Mouse (Mus musculus) spleen, adult 10 weeks (tissue): Measurements from ENCODE around the gene Unc5b. TPM values are rescaled to one million over a fixed set of nuclear protein-coding genes. Genes with fewer than 3 reads are reported as not detected.

Experiments used
- polyA plus RNA-seq: library from polyadenylated mRNA; stranded (reverse); fragments of 350-450 nt; fragmentation: Illumina TruSeq; extraction: RNeasy Lipid Tissue Mini Kit (QIAGEN cat#74804); gene quantifications from one replicate; pipeline ENCODE4 v1.2.3, GENCODE M21; 2015; ENCODE audit warnings: low replicate concordance; ENCODE audit not compliant: insufficient read depth

The Unc5b gene
- polyA plus RNA-seq, result 1.9 TPM

DNA sequence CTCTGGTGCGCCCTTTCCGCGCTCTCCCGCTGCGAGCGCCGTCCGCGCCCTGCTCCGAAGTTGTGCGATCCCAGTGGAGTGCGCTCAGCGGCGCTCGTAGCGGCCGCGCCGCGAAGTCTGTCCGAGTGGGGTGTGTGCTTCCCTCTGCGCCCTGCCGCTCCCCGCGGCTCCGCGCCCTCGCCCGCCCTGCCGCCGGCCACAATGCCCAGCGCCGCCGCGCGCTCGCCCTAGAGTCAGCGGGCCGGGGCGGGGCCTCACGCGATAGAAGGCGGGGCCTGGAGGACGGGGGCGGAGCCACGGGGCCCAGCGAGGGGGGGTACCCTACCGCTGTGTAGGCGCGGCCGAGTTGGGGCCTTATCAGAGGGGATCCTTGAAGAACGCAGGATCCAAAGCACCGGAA lies at the start of gene Unc5b:
TSS of gene Unc5b (minus strand) at position 203 of the 400 bp plus-strand sequence.

DNA sequence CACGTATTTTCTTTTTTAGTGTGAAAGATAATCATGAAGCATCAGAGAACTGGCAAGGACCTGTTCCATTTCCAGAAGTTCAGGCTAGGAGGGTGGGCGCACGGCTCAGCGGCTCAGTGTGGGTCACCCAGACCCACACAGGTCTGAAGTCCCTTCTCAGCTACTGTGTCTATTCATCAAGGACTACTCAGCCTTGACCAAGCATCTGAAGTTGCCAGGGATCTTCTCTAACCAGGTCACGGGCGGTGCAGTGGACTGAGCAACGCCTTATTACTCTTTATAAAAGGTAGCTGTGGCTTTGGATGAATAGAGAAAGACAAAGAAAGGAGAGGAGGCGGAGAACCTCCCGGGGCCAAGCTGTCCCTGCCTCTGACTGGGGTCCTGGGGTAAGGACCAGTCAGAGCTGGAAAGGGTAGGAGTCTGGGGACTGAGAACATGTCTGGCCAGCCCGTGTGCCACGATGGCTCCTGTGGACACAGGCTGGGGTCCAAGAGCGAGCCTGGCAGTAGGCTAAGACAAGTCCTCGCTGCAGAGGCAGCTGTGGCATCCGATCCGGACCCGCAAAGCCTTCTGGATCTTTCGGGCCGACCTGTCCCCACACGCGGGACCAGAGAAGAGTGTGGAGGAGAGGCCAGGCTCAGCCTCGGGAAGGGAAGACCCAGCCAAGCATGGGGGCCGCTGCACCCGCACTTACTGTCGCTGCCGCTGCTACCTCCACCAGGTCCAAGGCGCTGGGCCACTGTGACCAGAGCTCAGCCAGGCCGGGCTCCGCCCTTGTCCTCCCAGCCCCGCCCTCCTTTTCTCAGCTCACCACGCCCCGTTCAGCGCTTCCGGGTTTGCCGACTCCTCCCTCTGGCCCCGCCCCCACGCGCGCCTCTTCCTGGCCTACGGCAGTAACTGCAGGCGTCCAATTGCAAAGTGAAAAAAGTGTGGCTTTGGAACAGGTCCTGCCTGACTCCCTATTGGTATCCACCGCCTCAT lies 79.1 kb downstream of the Unc5b start, which contains the start of gene Slc29a3:
TSS of gene Slc29a3 (minus strand) at position 755 of the 981 bp plus-strand sequence.

Other genes starting within 250 kb of the Unc5b start
- 0.77 TPM for gene Cdh23, start 135.1 kb downstream of the Unc5b start, polyA plus RNA-seq
- 28.3 TPM for gene Slc29a3, start 78.8 kb downstream of the Unc5b start, polyA plus RNA-seq